Mouse (Mus musculus) CD4-positive helper T cell, adult 2 months (primary cell): Measurements from ENCODE around the gene Axin2.

Source experiments
- DNase-seq: peaks from one replicate; pipeline ENCODE4 v3.0.0-alpha.2; 2012; ENCODE audit warnings: low read depth, missing footprints, low spot score

The Axin2 gene

DNA sequence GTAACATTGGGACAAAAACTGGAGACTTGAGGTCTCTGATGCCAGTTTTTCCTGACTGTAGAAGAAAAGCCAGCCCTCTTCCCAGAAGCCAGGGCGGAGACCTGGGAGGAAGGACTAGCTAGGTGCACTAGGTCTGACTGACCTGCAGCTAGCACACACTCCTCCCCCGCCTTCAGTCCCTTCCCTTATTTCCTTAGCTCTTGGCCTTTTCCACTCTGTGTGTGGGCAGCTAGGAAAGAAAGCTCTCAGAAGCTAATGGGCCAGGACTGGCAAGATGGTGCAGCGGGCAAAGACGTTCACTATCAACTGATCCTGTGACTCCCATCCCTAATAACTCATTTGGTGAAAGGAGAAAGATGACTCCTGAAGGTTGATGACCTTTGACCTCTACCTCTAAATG is 17.8 kb upstream of the Axin2 start:
- no peak for DNase-seq

GRCm38 (mm10) chr11:108906590-108907254 is 13.4 kb upstream of the Axin2 start:
- DNase-seq = no peak

DNA sequence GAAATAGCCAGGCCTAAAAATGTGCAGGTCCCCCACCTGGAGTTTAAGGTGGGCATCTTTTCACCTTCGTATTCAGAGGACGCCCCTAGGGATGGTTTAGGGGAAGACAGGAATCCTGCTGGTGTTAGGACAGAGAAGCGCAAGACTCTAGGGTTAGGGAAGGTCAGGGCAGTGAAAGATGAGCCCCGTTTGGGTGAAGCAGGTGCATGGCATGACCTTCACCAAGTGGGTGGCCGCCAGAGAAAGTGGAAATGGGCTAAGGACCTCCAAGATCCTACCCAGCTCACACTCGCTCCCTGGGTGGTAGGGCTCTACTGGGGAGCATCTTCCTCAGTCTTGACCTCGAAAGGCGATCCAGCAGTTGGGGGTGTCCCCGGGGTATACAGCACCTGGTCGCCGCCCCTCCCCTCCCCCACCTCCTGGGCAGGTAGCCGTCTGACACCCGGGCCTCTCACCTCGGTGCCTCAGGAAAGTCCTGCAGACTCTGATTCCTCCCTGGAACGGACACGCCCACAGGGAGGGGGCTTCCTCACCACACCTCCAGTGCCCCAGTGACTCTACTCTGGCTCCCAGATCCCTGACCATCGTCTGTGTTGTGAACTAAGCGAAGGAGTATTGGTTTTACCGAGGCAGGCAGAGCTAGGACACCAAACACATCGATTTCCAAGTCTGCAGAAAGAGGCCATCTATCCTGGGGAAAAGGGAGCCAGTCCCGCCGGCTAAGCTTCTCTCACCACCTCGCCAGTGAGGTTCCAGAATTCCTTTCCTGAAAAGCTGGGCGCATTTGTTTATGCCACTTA is 10.6 kb upstream of the Axin2 start:
- DNase-seq = peak; percentile 38

DNA sequence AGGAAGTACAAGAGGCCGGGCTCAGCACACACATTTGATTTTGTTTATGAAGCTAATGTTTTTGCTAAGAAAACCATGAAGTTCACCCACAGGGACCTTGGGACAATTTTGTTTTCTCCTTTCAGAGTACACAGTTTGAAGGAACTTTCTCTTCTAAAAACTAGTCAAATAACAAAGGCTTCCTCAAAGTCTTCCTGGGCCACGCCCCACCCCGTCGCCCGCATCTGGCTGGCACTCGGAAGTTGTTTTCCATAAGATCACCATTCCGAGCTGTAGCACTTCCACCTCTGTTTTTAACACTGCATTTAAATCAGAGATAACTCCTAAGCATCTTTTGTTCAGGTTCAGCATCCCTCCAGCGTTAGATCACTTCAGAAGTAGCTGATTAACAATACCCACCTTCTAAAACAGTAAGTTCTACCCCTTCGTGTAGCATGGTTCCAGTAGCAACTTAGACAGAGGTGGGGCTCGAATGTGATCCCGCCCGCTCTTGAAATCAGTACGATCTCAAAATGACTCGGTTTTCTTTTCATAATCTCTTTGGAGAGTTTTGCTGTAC is 9.7 kb upstream of the Axin2 start:
- DNase-seq = no peak

- DNase-seq = peak; percentile 97
Observed at GRCm38 (mm10) chr11:108910903-108911302, 9.2 kb upstream of the Axin2 start.

- DNase-seq = no peak
Observed at GRCm38 (mm10) chr11:108912174-108912573, 8.0 kb upstream of the Axin2 start.

DNA sequence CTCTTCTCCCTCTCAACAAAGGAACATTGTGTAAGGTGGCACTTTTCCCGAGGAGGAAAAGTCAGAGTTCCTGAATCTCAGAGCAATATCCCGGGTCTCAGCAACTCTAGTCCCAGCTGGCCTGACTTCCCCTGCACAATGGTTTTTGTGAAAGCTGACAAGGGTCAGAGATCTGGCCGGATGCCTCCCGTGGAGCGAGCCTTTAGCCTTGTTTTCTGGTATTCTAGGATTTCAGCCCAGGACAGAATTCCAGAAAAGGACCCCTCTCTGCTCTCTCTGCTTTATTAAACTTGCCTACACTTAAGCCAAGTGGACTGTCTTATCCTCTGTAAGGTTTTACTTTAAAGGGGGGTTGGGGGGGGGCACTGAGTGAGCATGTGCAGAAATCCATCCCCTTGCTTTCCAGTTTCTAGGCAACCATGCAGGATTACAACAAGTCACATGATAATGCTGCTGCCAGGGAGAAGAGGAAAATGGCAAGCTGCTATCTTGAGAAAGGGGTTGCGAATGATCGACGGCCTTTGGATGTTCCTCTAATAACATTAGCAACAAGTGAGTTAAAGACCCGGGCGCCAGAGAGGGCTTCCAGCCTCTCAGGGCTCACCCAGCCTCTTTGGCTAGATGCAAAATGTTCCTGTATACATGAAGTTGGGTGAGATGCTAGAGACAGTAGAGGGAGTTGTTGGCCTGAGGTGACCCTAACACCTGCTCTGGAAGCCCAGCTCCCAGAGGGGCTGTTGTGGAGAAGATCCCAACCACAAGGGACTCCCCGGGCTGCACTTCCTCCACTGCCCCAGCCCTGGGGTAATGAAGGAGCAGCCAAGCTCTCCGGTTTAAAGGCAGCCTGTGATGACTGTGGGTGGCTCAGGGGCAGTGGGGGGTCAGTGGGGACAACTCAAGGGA is 2.5 kb upstream of the Axin2 start:
- DNase-seq = no peak

DNA sequence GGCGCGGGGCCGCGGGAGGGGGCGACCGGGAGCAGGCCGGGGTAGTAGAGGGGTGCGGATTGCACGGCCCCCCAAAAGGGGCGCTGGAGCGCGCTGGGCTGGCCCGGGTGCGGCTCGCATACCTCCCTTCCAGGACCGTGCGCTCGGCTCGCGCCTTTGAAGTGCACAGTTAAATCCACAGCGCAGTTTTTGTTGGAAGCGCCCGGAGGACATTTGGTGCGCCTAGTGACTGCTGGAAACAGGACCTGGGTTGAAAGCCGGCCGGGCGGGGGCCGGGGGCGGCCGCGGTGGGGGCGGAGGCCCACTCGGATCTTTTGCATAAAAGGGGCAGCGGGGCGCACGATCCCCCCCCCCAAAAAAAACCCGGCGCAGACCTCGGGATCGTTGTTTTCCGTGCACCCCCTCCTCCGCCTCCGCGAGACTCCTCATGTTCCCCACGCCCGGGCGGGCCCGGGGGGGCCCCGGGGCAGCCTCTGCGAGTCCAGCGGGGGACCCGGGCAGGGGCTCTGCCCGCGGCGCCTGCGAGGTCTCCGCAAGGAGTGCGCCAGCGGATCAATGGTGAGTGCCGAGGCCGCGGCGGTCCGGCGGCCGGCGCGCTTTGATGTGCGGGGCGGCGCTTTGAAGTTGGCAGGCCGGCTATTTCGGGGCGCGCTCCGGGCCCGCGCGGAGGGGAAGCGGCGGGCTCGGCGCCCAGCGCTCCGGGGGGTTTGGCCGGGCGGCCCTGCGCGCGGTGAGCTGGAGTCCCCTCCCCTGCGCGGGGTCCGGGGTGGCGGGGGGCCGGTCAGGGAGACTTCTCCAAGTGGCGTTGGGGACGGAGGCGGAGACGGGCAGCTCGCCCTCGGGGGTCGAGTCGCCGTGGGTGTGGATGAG is 722 bp downstream of the Axin2 start:
- DNase-seq = peak; percentile 92

DNA sequence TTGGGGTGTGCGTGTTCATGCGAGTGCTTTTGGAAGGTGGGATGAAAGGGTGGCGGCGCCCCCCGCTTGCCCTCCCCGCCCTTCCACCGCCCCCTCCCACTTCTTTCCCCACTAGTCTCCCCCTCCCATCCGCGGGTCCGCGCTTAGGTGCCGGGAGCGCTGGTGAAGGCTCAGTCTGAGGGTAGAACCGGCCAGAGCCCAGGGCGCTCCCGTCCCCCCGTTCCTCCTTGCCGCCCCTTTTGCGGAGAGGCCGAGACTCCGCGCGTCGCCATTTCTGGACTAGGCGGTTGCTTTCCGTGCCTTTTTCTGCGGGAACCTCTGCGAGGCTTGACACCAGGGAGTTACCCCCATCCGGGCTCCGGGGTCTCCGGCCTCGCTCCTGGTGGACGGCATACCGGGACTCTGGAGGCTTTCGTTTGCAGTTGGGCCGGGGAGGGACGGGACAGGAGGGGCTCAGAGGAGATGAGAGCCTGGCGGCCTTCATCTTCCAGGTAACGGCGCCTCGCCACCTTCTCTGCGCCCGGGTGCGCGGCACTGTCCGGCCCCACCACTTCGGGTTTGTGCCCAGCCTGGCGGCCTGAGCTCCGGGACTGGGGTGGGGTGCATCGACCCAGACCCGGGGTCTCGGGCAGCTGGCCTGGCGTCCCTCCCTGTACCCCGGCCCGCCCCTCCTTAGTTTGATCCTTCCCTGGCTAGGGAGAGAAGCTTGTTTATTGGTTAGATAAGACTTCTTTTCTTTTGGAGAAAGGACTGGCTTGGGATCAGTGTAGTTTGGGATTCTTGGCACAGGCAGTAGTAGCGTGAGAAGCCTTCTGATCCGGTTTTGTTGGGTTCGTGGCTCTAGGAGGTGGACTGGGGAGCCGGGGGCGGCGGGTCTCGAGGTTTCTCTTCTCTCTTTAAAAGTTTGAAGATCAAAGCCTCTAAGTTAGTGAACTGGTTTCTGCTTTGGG is 1.6 kb downstream of the Axin2 start:
- DNase-seq = peak; percentile 35

GRCm38 (mm10) chr11:108922511-108923187 is 2.5 kb downstream of the Axin2 start:
- peak; percentile 72 for DNase-seq

GRCm38 (mm10) chr11:108923188-108923575 is 3.0 kb downstream of the Axin2 start:
- no peak for DNase-seq

- no peak for DNase-seq
Observed at GRCm38 (mm10) chr11:108923781-108924180, 3.6 kb downstream of the Axin2 start.

DNA sequence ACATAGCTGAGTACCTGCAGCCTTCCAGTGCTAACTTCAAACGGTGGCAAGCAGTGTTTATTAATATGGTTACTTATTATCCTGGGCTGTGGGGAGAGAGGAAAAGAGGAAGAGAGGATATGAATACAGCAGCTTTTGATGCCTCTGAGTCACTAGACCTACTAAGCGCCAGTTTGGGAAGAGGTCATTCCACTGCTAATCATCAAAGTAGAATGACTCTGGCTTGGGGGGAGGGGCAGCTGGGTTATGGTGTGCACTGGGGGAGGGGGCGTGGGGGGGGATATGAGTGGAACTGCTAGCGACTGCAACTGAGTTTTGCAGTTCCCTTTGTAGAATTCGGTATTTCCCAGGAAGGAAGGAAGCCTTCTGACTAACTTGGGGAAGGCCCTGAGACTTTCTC is 4.2 kb downstream of the Axin2 start:
- DNase-seq = no peak

- DNase-seq = peak; percentile 77
Observed at GRCm38 (mm10) chr11:108925202-108925601, 5.1 kb downstream of the Axin2 start.

DNA sequence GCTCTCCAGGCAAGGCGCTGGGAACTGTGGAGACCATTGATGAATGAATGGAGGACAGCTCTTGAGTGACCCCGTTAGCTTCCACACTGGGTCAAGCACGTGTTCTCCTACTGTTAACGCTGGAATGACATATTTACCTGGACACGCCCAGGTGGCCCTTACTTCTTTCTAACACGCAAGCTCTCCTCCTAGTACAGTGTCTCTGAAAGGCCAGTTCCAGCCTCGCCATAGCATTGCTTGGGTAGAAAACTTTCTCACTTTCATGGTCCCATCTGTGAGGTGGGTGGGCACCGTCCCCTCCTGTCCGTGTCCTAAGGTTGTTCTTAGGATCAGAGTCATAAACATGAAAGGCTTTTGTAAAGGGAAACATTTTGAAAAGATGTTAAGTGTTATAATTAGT is 5.7 kb downstream of the Axin2 start:
- no peak for DNase-seq

DNA sequence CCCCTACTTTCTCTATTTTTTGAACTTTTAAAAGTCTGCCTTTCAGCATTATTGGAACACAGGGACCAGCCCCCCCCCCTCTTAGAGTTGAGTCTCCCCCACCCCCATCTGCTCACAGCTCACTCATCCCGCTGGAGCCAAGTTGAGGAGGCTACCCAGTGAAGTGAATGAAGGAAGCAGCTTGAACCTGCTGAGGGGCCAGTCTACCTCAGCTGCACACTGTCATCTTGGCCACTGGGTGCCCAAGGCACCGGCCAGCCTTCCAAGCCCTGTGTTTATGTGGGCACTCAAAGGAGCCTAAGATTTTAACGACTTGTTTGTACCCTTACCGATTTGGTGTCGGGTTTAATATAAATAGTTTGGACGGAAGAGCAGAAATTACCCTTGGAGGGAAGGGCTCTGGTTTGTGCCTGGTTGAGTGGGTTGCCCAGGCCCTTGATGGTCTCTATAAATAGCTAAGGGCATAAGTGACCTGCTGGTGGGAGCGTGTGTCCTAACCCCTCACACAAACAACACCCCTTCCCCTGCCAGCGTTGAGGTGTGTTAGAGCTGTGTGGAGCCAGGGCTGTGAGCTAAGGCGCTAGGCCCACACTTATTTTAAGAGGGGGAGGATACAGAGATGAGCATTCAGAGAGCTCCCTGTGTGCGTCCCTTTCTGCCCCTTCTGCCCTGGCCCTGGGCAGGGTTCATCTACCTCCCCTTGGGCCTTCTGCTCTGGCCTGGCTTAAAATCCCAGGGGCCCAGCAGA is 6.4 kb downstream of the Axin2 start:
- DNase-seq = no peak

DNA sequence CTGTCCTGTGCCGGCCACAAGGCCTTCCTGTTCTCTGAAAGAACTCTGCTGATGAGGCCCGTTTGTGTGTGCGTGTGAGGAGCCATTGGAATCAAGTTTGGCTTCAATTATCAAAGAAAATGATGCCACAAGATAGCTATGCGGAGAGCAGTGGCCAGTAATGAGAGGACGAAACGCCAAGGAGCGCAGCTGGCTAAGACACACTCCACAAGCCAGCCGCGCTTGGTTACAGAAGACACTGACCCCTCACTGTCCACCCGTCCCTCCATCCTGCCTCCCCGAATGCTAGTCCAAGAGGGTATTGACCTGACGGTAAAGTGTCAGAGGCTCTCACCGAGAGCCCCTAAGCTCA is 6.9 kb downstream of the Axin2 start:
- DNase-seq = no peak

GRCm38 (mm10) chr11:108928096-108928495 is 7.9 kb downstream of the Axin2 start:
- DNase-seq = no peak

GRCm38 (mm10) chr11:108928752-108929151 is 8.6 kb downstream of the Axin2 start:
- DNase-seq = no peak
